Mouse (Mus musculus): ENCODE results near the gene Esp15.
"Not testable (repeated sequence)": the region's sequence is repeated elsewhere in the genome, so short reads cannot be mapped to it uniquely, and the experiment has no call there.

Gene Esp15

DNA sequence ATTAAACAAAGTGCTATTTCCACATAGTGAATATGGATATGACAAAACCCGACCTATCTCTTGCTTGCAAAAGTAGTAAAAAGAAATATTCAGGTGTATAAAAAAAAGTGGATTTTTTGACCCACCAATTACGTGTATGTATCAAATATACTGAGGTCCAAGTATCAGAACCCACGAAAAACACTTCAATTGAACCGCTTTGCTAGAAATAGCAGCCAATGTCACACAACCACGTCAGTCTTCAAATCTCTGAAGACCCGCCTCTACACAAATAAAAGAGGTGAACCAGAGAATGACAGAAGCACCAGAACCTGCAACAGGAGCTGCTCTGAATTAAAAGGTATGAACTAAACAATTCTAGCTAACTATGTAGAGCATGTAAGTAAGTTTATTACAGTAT, at the start of gene Esp15:
Gene Esp15 (plus strand): TSS at position 301 of the 400 bp plus-strand sequence.
- DNase-seq = not testable (repeated sequence)

DNA sequence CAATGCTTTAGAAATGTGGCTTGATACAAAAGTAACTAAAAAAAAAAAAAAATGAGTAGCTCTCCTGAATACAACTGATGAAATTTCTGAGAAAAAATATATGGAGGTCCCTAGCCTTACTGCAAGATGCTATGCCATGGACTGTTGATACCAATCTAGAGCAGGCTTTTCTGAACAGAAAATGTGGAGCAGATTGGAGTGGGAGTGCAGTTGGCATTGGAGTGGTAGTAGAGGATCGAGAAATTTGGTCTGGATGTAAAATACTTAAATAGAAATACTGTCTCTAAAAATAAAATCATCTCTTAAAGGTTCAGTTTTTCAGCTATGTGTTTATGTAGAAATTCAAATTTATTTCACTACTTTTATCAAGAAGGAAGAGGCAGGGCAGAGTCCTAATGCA, 49.2 kb upstream of the Esp15 start:
- no peak for DNase-seq
